Mouse (Mus musculus) bone marrow macrophage, adult 2 months (primary cell): ENCODE data around the gene Arid5b.

Experiments
- CTCF ChIP-seq: IDR thresholded peaks from 2 replicates; pipeline ENCODE4 v1.5.1; 2012; ENCODE audit warnings: low read depth, mild to moderate bottlenecking, low read length, moderate library complexity
- POLR2A ChIP-seq: IDR thresholded peaks from 2 replicates; pipeline ENCODE4 v1.6.1; 2012; ENCODE audit warnings: mild to moderate bottlenecking, low read depth, low read length, borderline replicate concordance

GRCm38 (mm10) chr10:68078708-68079107 is 199.8 kb downstream of the Arid5b start:
- no peak for TF ChIP-seq CTCF
- TF ChIP-seq POLR2A = no peak
